Mouse (Mus musculus) midbrain, embryonic 13.5 days (tissue): ENCODE measurements around the gene Hcn3. TPM values are rescaled to one million over a fixed set of nuclear protein-coding genes. Genes with fewer than 3 reads are reported as not detected.

Experiments
- ATAC-seq: fragments of 200-750 bp; cut with Nextera tagmentation; 2 replicates; pipeline ENCODE4 v1.8.0; 2017; ENCODE audit warnings: mild to moderate bottlenecking, moderate TSS enrichment, moderate library complexity
- H3K27ac ChIP-seq: fragments of 300-500 bp; sonication (generic); 2 replicates; pipeline ENCODE4 v1.5.1; 2015; ENCODE audit warnings: inconsistent platforms, mild to moderate bottlenecking, moderate library complexity
- H3K27me3 ChIP-seq: fragments of 300-500 bp; sonication (generic); 2 replicates; pipeline ENCODE4 v1.6.1; 2015; ENCODE audit warnings: mild to moderate bottlenecking, inconsistent platforms
- H3K36me3 ChIP-seq: fragments of 300-500 bp; sonication (generic); 2 replicates; pipeline ENCODE4 v1.6.1; 2015; ENCODE audit warnings: mild to moderate bottlenecking, inconsistent platforms
- H3K4me1 ChIP-seq: fragments of 300-500 bp; sonication (generic); replicated peaks from 2 replicates; pipeline ENCODE4 v1.6.1; 2015; ENCODE audit warnings: inconsistent platforms
- H3K4me2 ChIP-seq: fragments of 300-500 bp; sonication (generic); replicated peaks from 2 replicates; pipeline ENCODE4 v1.6.1; 2015; ENCODE audit warnings: moderate library complexity, mild to moderate bottlenecking, inconsistent platforms
- H3K4me3 ChIP-seq: fragments of 300-500 bp; sonication (generic); replicated peaks from 2 replicates; pipeline ENCODE4 v1.5.1; 2015; ENCODE audit warnings: mild to moderate bottlenecking, inconsistent platforms
- H3K9ac ChIP-seq: fragments of 300-500 bp; sonication (generic); replicated peaks from 2 replicates; pipeline ENCODE4 v1.6.1; 2015; ENCODE audit warnings: mild to moderate bottlenecking, inconsistent platforms
- H3K9me3 ChIP-seq: fragments of 300-500 bp; sonication (generic); 2 replicates; pipeline ENCODE4 v1.6.1; 2016; ENCODE audit warnings: mild to moderate bottlenecking, inconsistent platforms
- WGBS: fragments of 180-500 bp; shearing (Covaris S2); methylation state at CpG from one replicate; pipeline ENCODE4 v1.1.7; 2015; 5-methylcytosine and 5-hydroxymethylcytosine counted together
- polyA plus RNA-seq: library from polyadenylated mRNA; unstranded; fragments of >200 nt; fragmentation: Nextera tagmentation; extraction: Ambion mirVana; gene quantifications from 2 replicates; pipeline ENCODE4 v1.2.1, GENCODE M21; 2015

Hcn3 gene
- polyA plus RNA-seq, 1 experiment from 2014 or later: 32.3 TPM

- Histone ChIP-seq H3K9ac (no peak overlapping the region), H3K27me3 (peaks cover 7% of the 10 kb centered on the region; the same call in 1 of the 2 replicates), H3K4me1 (peaks cover 9% of the 10 kb centered on the region), H3K9me3 (no peaks in the 10 kb centered on the region), H3K36me3 (no peaks in the 10 kb centered on the region), H3K27ac (no peak overlapping the region), H3K4me3 (no peak overlapping the region), H3K4me2 (no peak overlapping the region)
- 81% methylated on average over 7 of the region's 7 CpGs for WGBS
- ATAC-seq: no peak
These were observed 26.9 kb downstream of the Hcn3 start for GRCm38 (mm10) chr3:89133063-89133450.

GRCm38 (mm10) chr3:89132285-89133062, 27.5 kb downstream of the Hcn3 start:
- Histone ChIP-seq H3K4me3 (peak overlapping the region; percentile 35), H3K36me3 (no peaks in the 10 kb centered on the region), H3K27ac (no peak overlapping the region), H3K4me2 (peak overlapping the region; percentile 68), H3K27me3 (peaks cover 7% of the 10 kb centered on the region; the same call in 1 of the 2 replicates), H3K9me3 (no peaks in the 10 kb centered on the region), H3K9ac (peak overlapping the region; percentile 64), H3K4me1 (peaks cover 9% of the 10 kb centered on the region)
- WGBS: 17% methylated on average over 30 of the region's 30 CpGs
- ATAC-seq: peak; percentile 63; the same call in 1 of the 2 replicates

- Histone ChIP-seq H3K9me3 (no peaks in the 10 kb centered on the region), H3K4me1 (peaks cover 9% of the 10 kb centered on the region), H3K4me2 (peak overlapping the region; percentile 68), H3K27ac (no peak overlapping the region), H3K9ac (peak overlapping the region; percentile 64; the same call in 1 of the 2 replicates), H3K27me3 (peaks cover 4% of the 10 kb centered on the region; the same call in 1 of the 2 replicates), H3K4me3 (peak overlapping the region; percentile 35; the same call in 1 of the 2 replicates), H3K36me3 (no peaks in the 10 kb centered on the region)
- ATAC-seq: 0 out of 2 replicates have a peak, but pooled peaks have one; percentile 14
- 50% methylated on average over 4 of the region's 4 CpGs for WGBS
These were observed 28.2 kb downstream of the Hcn3 start for GRCm38 (mm10) chr3:89131816-89132215.

GRCm38 (mm10) chr3:89129908-89130307, 30.1 kb downstream of the Hcn3 start:
- no peak for ATAC-seq
- H3K36me3 ChIP-seq: no peaks in the 10 kb centered on the region
- no peak overlapping the region for H3K4me3 ChIP-seq
- no peak overlapping the region for H3K27ac ChIP-seq
- WGBS: 94% methylated on average over 3 of the region's 3 CpGs
- no peak overlapping the region for H3K4me2 ChIP-seq
- peaks cover 9% of the 10 kb centered on the region for H3K4me1 ChIP-seq
- H3K9ac ChIP-seq: no peak overlapping the region
- H3K27me3 ChIP-seq: no peaks in the 10 kb centered on the region
- no peaks in the 10 kb centered on the region for H3K9me3 ChIP-seq

GRCm38 (mm10) chr3:89125981-89126380, 34.0 kb downstream of the Hcn3 start:
- Histone ChIP-seq H3K9ac (no peak overlapping the region), H3K27me3 (no peaks in the 10 kb centered on the region), H3K4me1 (no peaks in the 10 kb centered on the region), H3K4me2 (no peak overlapping the region), H3K36me3 (no peaks in the 10 kb centered on the region), H3K9me3 (no peaks in the 10 kb centered on the region), H3K27ac (no peak overlapping the region), H3K4me3 (no peak overlapping the region)
- ATAC-seq: no peak
- WGBS: 91% methylated on average over 3 of the region's 3 CpGs

GRCm38 (mm10) chr3:89124241-89124640, 35.8 kb downstream of the Hcn3 start:
- Histone ChIP-seq H3K27ac (no peak overlapping the region), H3K27me3 (no peaks in the 10 kb centered on the region), H3K36me3 (no peaks in the 10 kb centered on the region), H3K9me3 (no peaks in the 10 kb centered on the region), H3K4me1 (no peaks in the 10 kb centered on the region), H3K4me2 (no peak overlapping the region), H3K9ac (no peak overlapping the region), H3K4me3 (no peak overlapping the region)
- WGBS: 86% methylated on average over 3 of the region's 3 CpGs
- no peak for ATAC-seq

GRCm38 (mm10) chr3:89123313-89123712, 36.7 kb downstream of the Hcn3 start:
- 78% methylated on average over 2 of the region's 2 CpGs for WGBS
- no peaks in the 10 kb centered on the region for H3K27me3 ChIP-seq
- H3K4me1 ChIP-seq: no peaks in the 10 kb centered on the region
- no peaks in the 10 kb centered on the region for H3K36me3 ChIP-seq
- H3K9ac ChIP-seq: no peak overlapping the region
- H3K27ac ChIP-seq: no peak overlapping the region
- H3K4me3 ChIP-seq: no peak overlapping the region
- no peaks in the 10 kb centered on the region for H3K9me3 ChIP-seq
- H3K4me2 ChIP-seq: no peak overlapping the region
- ATAC-seq: no peak

GRCm38 (mm10) chr3:89115522-89115921, 44.5 kb downstream of the Hcn3 start:
- 6% methylated on average over 2 of the region's 2 CpGs for WGBS
- no peak overlapping the region for H3K27ac ChIP-seq
- ATAC-seq: no peak
- no peaks in the 10 kb centered on the region for H3K27me3 ChIP-seq
- no peak overlapping the region for H3K9ac ChIP-seq
- no peak overlapping the region for H3K4me2 ChIP-seq
- no peaks in the 10 kb centered on the region for H3K9me3 ChIP-seq
- H3K36me3 ChIP-seq: no peaks in the 10 kb centered on the region
- H3K4me3 ChIP-seq: no peak overlapping the region
- no peaks in the 10 kb centered on the region for H3K4me1 ChIP-seq

GRCm38 (mm10) chr3:89113058-89113457, 46.9 kb downstream of the Hcn3 start:
- no peaks in the 10 kb centered on the region for H3K27me3 ChIP-seq
- no peaks in the 10 kb centered on the region for H3K4me1 ChIP-seq
- no peaks in the 10 kb centered on the region for H3K9me3 ChIP-seq
- H3K27ac ChIP-seq: no peak overlapping the region
- no peak overlapping the region for H3K4me3 ChIP-seq
- H3K4me2 ChIP-seq: no peak overlapping the region
- WGBS: 87% methylated on average over 4 of the region's 4 CpGs
- ATAC-seq: no peak
- no peak overlapping the region for H3K9ac ChIP-seq
- no peaks in the 10 kb centered on the region for H3K36me3 ChIP-seq

- no peak overlapping the region for H3K4me2 ChIP-seq
- 85% methylated on average over 1 of the region's 1 CpGs for WGBS
These were observed 51.9 kb downstream of the Hcn3 start for GRCm38 (mm10) chr3:89108146-89108545.

GRCm38 (mm10) chr3:89107545-89107944, 52.5 kb downstream of the Hcn3 start:
- H3K4me1 ChIP-seq: 0 out of 2 replicates have a peak, but pooled peaks cover 4% of the 10 kb centered on the region
- no peak for ATAC-seq
- H3K27me3 ChIP-seq: no peaks in the 10 kb centered on the region
- H3K4me3 ChIP-seq: no peak overlapping the region
- WGBS: 71% methylated on average over 3 of the region's 3 CpGs
- H3K36me3 ChIP-seq: no peaks in the 10 kb centered on the region
- H3K9ac ChIP-seq: no peak overlapping the region
- H3K4me2 ChIP-seq: no peak overlapping the region
- H3K27ac ChIP-seq: no peak overlapping the region
- H3K9me3 ChIP-seq: no peaks in the 10 kb centered on the region

More at GRCm38 (mm10) chr3:89108146-89108545, 51.9 kb downstream of the Hcn3 start:
- Histone ChIP-seq H3K4me3 (no peak overlapping the region), H3K4me1 (no peaks in the 10 kb centered on the region), H3K9ac (no peak overlapping the region), H3K9me3 (no peaks in the 10 kb centered on the region), H3K27me3 (no peaks in the 10 kb centered on the region), H3K27ac (no peak overlapping the region), H3K36me3 (no peaks in the 10 kb centered on the region)
- no peak for ATAC-seq

GRCm38 (mm10) chr3:89106881-89107280, 53.1 kb downstream of the Hcn3 start:
- Histone ChIP-seq H3K9ac (no peak overlapping the region), H3K27me3 (no peaks in the 10 kb centered on the region), H3K4me1 (0 out of 2 replicates have a peak, but pooled peaks cover 8% of the 10 kb centered on the region), H3K9me3 (no peaks in the 10 kb centered on the region), H3K27ac (no peak overlapping the region), H3K36me3 (no peaks in the 10 kb centered on the region), H3K4me3 (no peak overlapping the region), H3K4me2 (no peak overlapping the region)
- no peak for ATAC-seq

GRCm38 (mm10) chr3:89103291-89103595, 56.8 kb downstream of the Hcn3 start:
- Histone ChIP-seq H3K4me2 (no peak overlapping the region), H3K4me1 (peaks cover 33% of the 10 kb centered on the region), H3K27ac (no peak overlapping the region), H3K9ac (no peak overlapping the region), H3K36me3 (peaks cover 16% of the 10 kb centered on the region), H3K27me3 (no peaks in the 10 kb centered on the region), H3K4me3 (no peak overlapping the region), H3K9me3 (no peaks in the 10 kb centered on the region)
- ATAC-seq: no peak
- WGBS: 71% methylated on average over 4 of the region's 4 CpGs
